Mouse (Mus musculus): ENCODE results near the gene Usp48.

- TF ChIP-seq EP300 (IDR thresholded peaks at IDR 0.05; ENCODE audit: low read length) = no peak
- no peak for TF ChIP-seq MAX (IDR thresholded peaks at IDR 0.05; ENCODE audit: low read length)
- TF ChIP-seq GABPA (IDR thresholded peaks at IDR 0.05; ENCODE audit: insufficient replicate concordance, low read depth, low read length) = no peak
- TF ChIP-seq USF1 (IDR thresholded peaks at IDR 0.05; ENCODE audit: low read depth, low read length) = no peak
- no peak for TF ChIP-seq POLR2A (IDR thresholded peaks at IDR 0.05; ENCODE audit: low read depth, low read length)
- TF ChIP-seq CTCF (conservative IDR thresholded peaks at IDR 0.05 in 1 of 2, IDR thresholded peaks at IDR 0.05 in 1 of 2; ENCODE audit: low read depth in 2 of 2, low read length in 2 of 2) = no peak
- TF ChIP-seq NRF1 (IDR thresholded peaks at IDR 0.05; ENCODE audit: low read depth, low read length) = no peak
- no peak for TF ChIP-seq MYC (IDR thresholded peaks at IDR 0.05; ENCODE audit: low read depth, low read length)
- no peak for TF ChIP-seq HCFC1 (IDR thresholded peaks at IDR 0.05; ENCODE audit: low read depth, low read length)
- no peak for TF ChIP-seq SMC3 (IDR thresholded peaks at IDR 0.05; ENCODE audit: low read depth, low read length)
- TF ChIP-seq MAFK (IDR thresholded peaks at IDR 0.05; ENCODE audit: insufficient replicate concordance, low read length) = no peak
- no peak for TF ChIP-seq MEF2A (IDR thresholded peaks at IDR 0.05; ENCODE audit: borderline replicate concordance, low read depth, low read length)
- TF ChIP-seq IRF4 (IDR thresholded peaks at IDR 0.05; ENCODE audit: low read depth, low read length) = no peak
Observed at GRCm38 (mm10) chr4:137661078-137661450, 67.5 kb downstream of the Usp48 start.
